Mouse (Mus musculus) skeletal muscle tissue, postnatal 0 days (tissue): Measurements from ENCODE around the gene Galm. TPM values are rescaled to one million over a fixed set of nuclear protein-coding genes. Genes with fewer than 3 reads are reported as not detected.

Source experiments
- polyA plus RNA-seq: library from polyadenylated mRNA; unstranded; fragments of >200 nt; fragmentation: Nextera tagmentation; extraction: Ambion mirVana; gene quantifications from 2 replicates; pipeline ENCODE4 v1.2.1, GENCODE M21; 2015

Galm gene
- 7.2 and 10.6 TPM in 2 replicates for polyA plus RNA-seq

GRCm38 (mm10) chr17:80127331-80128251 is at the start of gene Galm:
Galm (plus strand) TSS chr17:80127471.

DNA sequence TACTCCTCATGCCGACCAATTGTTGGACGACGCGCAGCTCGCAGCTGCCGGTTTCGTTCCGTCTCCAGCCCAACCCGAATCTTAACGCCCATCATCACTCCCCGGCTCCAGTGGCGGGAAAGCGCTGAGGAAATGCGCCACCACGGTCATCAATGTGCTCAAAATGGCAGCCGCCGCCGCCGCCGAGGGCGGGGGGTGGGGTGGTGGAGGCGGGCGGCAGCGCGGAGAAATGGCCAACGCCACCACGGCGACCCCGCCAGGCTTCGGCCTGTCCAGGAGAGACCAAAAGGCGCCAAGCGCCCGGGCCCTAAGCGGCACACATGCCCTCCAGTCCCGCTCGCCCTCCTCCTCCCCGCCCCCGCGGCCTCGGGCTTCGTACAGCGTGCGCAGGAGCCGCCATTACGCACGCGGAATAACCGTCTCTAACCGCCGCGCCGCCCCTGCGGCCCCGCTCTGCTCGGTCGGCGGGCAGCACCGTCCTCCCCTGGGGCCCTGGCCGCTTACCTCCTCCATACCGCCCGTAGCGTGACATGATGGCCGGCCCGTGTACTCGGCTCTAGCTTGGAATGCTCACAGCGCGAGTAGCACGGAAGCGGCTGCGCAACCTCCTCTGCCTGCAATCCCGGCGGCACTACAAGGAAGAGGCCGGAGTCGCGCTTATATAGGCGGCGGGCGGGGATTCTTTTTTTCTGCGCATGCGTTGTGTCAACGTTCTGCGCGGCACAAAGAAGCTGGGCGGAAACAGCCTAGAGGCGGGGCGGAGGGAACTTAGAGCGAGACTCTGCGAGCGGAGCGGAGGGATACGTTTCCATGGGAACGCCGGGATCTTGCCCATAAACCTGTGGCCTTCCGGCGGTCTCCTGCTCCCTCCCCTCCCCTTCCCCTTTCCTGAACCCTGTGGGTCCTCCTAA is 79.7 kb downstream of the Galm start, which contains the start of the genes Srsf7 and Ttc39d:
Srsf7 (minus strand) TSS at position 637 of the 911 bp plus-strand sequence.
Ttc39d (plus strand) TSS at position 790 of the 911 bp plus-strand sequence.

GRCm38 (mm10) chr17:80224326-80225116 is 97.2 kb downstream of the Galm start, which contains the start of gene Gemin6:
Gemin6 (plus strand) TSS chr17:80224441.

Other genes starting within 250 kb of the Galm start
- gene Atl2, start 231.3 kb upstream of the Galm start, polyA plus RNA-seq = 27.3 and 29.9 TPM in 2 replicates
- gene Hnrnpll, start 65.1 kb upstream of the Galm start, polyA plus RNA-seq = 15.3 and 21.1 TPM in 2 replicates
- gene Srsf7, start 79.8 kb downstream of the Galm start, polyA plus RNA-seq = 115 and 142 TPM in 2 replicates
- 0.09 TPM in 1 of 2 replicates, not detected in the other for gene Ttc39d, start 80.0 kb downstream of the Galm start, polyA plus RNA-seq
- gene Gemin6, start 97.0 kb downstream of the Galm start, polyA plus RNA-seq = 14.3 and 16.4 TPM in 2 replicates
- gene Morn2, start 162.7 kb downstream of the Galm start, polyA plus RNA-seq = 9.4 and 9.6 TPM in 2 replicates
- gene Dhx57, start 163.0 kb downstream of the Galm start, polyA plus RNA-seq = 4.7 TPM in 2 replicates
- 1.5 and 2.3 TPM in 2 replicates for gene Arhgef33, start 179.9 kb downstream of the Galm start, polyA plus RNA-seq
- 1.6 and 3.6 TPM in 2 replicates for gene Gm10190, start 246.1 kb downstream of the Galm start, polyA plus RNA-seq